Mouse (Mus musculus) kidney, adult 18-20 months (tissue): Measurements from ENCODE around the gene Kdm1b.

Experiments
- DNase-seq: peaks from one replicate; pipeline ENCODE4 v3.0.0; 2021

Gene Kdm1b

GRCm38 (mm10) chr13:47043030-47043680 is at the start of gene Kdm1b:
Kdm1b (plus strand) TSS chr13:47043499.
- DNase-seq, result peak; percentile 100

- DNase-seq, result no peak
These were observed 45.9 kb upstream of the Kdm1b start for GRCm38 (mm10) chr13:46997355-46997754.

GRCm38 (mm10) chr13:46999498-46999897 is 43.8 kb upstream of the Kdm1b start:
- DNase-seq, result no peak

GRCm38 (mm10) chr13:47001590-47001989 is 41.7 kb upstream of the Kdm1b start:
- no peak for DNase-seq

GRCm38 (mm10) chr13:47013740-47014139 is 29.6 kb upstream of the Kdm1b start:
- no peak for DNase-seq

- peak; percentile 85 for DNase-seq
These were observed 28.7 kb upstream of the Kdm1b start, which contains the start of gene Nhlrc1 for GRCm38 (mm10) chr13:47014334-47015194. Nhlrc1 (minus strand) TSS chr13:47014850.

GRCm38 (mm10) chr13:47015195-47015501 is 28.2 kb upstream of the Kdm1b start:
- no peak for DNase-seq

GRCm38 (mm10) chr13:47017259-47017658 is 26.0 kb upstream of the Kdm1b start:
- DNase-seq, result peak; percentile 59

GRCm38 (mm10) chr13:47019774-47020173 is 23.5 kb upstream of the Kdm1b start:
- no peak for DNase-seq

GRCm38 (mm10) chr13:47020798-47021197 is 22.5 kb upstream of the Kdm1b start:
- DNase-seq, result no peak

- DNase-seq, result peak; percentile 49
These were observed 12.8 kb upstream of the Kdm1b start for GRCm38 (mm10) chr13:47030376-47031107.

GRCm38 (mm10) chr13:47033602-47034001 is 9.7 kb upstream of the Kdm1b start:
- no peak for DNase-seq

- DNase-seq, result no peak
These were observed 5.4 kb upstream of the Kdm1b start for GRCm38 (mm10) chr13:47037946-47038345.

- DNase-seq, result peak; percentile 38
These were observed 3.2 kb upstream of the Kdm1b start for GRCm38 (mm10) chr13:47040061-47040460.

GRCm38 (mm10) chr13:47042024-47042633 is 1.2 kb upstream of the Kdm1b start:
- DNase-seq, result peak; percentile 34

- DNase-seq, result no peak
These were observed 726 bp downstream of the Kdm1b start for GRCm38 (mm10) chr13:47043833-47044616.

GRCm38 (mm10) chr13:47044617-47044947 is 1.3 kb downstream of the Kdm1b start, which contains the start of gene Tpmt:
Tpmt (minus strand) TSS chr13:47044737.
- peak; percentile 30 for DNase-seq

GRCm38 (mm10) chr13:47047996-47048395 is 4.7 kb downstream of the Kdm1b start:
- peak; percentile 44 for DNase-seq

GRCm38 (mm10) chr13:47050009-47050408 is 6.7 kb downstream of the Kdm1b start:
- no peak for DNase-seq

GRCm38 (mm10) chr13:47053971-47054370 is 10.7 kb downstream of the Kdm1b start:
- no peak for DNase-seq

GRCm38 (mm10) chr13:47056126-47056525 is 12.8 kb downstream of the Kdm1b start:
- no peak for DNase-seq

- DNase-seq, result no peak
These were observed 13.5 kb downstream of the Kdm1b start for GRCm38 (mm10) chr13:47056781-47057180.
